Mouse (Mus musculus): ENCODE results near the gene Nkx2-4. TPM values are rescaled to one million over a fixed set of nuclear protein-coding genes. Genes with fewer than 3 reads are reported as not detected.

Gene Nkx2-4
- polyA plus RNA-seq, 1 experiment: not detected

DNA sequence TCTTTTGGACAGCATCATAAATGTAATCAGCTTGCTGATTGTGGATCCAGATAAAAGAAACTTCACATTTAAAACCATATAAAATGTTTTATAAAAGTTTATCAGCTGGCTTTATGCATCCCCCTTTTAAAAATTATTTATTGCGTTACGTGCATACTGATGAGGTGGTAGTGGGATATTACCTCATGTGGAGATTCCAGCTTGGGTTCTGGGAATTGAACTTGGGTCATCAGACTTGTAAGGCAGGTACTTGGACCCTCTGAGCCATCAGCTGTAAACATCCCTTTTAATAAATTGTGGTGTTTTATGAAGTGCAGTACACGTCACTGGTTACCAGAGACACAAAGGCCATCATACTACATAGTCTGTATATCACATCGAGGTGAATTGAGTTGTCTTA lies 10.8 kb downstream of the Nkx2-4 start:
- 75% methylated on average over 4 of the region's 4 CpGs for WGBS
- Histone ChIP-seq H3K27ac (ENCODE audit: insufficient read depth, low read depth, low read length) (no peak overlapping the region), H3K4me1 (ENCODE audit: control insufficient read depth, insufficient read depth, low read length) (no peaks in the 10 kb centered on the region), H3K4me3 (ENCODE audit: insufficient read depth, low read depth, low read length) (no peak overlapping the region)
- TF ChIP-seq CTCF (IDR thresholded peaks at IDR 0.05; ENCODE audit: insufficient read depth, low read depth, low read length) (no peak), POLR2A (IDR thresholded peaks at IDR 0.05; ENCODE audit: insufficient read depth, low read depth, low read length) (no peak)

DNA sequence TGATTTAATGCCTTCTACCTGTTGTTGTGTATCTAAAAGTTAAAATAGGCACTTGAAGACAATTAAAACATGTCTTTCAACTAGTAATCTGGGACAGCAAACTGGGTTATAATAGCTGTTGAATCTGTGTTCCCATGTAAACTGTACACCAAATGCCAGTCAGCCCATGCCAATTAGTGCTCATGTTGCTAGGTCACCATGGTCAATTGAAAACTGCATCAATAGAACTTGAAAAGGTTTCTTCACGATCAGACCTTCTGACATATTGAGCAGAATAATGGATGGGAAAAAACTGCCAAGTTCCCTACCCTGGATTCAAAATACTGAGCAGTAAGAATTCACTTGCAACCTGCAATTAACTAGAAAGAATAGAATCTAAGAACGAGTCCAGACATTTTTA lies 11.3 kb downstream of the Nkx2-4 start:
- no peak overlapping the region for H3K27ac ChIP-seq (ENCODE audit: insufficient read depth, low read depth, low read length)
- TF ChIP-seq CTCF (IDR thresholded peaks at IDR 0.05; ENCODE audit: insufficient read depth, low read depth, low read length): no peak
- no peak for TF ChIP-seq POLR2A (IDR thresholded peaks at IDR 0.05; ENCODE audit: insufficient read depth, low read depth, low read length)
- no peaks in the 10 kb centered on the region for H3K4me1 ChIP-seq (ENCODE audit: control insufficient read depth, insufficient read depth, low read length)
- 37% methylated on average over 2 of the region's 2 CpGs for WGBS
- no peak overlapping the region for H3K4me3 ChIP-seq (ENCODE audit: insufficient read depth, low read depth, low read length)

DNA sequence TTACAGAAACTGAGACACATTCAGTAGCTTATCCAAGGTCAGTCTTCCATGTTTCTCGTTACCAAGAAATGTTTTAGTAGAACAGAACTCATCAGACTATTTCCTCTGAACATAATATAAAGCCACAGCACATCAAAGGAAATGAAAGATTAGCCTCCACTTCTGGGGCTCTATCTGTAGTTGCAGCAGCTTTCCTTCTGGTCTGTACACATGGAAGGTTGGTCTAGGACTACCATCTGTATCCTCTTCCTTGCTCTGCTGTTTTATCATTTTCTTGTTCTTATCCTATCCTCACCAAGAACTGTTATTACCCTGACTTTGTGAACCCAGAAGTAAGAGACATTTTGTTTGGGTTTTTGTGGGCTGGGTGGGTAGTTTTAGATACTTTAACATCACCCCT lies 14.9 kb downstream of the Nkx2-4 start:
- TF ChIP-seq CTCF (IDR thresholded peaks at IDR 0.05; ENCODE audit: insufficient read depth, low read depth, low read length): no peak
- TF ChIP-seq POLR2A (IDR thresholded peaks at IDR 0.05; ENCODE audit: insufficient read depth, low read depth, low read length): no peak
- Histone ChIP-seq H3K4me3 (ENCODE audit: insufficient read depth, low read depth, low read length) (no peak overlapping the region), H3K27ac (ENCODE audit: insufficient read depth, low read depth, low read length) (no peak overlapping the region), H3K4me1 (ENCODE audit: control insufficient read depth, insufficient read depth, low read length) (no peaks in the 10 kb centered on the region)
- 83% methylated on average over 1 of the region's 1 CpGs for WGBS

DNA sequence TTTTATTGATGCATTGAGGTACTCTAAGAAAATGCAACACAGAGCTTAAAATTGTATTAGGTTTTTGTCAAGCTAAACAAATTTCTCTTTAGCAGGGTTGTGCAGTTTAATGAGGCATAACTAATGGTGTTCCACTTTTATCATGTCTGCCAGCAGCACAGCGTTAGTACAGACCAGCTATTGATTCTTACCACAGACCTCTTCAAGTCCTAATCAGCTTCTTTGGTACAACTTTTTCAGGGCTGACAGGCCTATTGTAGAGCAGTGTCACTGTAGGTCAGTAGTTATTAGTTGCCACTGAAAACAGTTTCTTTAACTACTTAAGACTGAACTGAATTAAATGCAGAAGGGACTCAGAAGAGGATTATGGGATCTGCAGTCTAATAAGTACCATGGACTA lies 16.2 kb downstream of the Nkx2-4 start:
- no peak for TF ChIP-seq POLR2A (IDR thresholded peaks at IDR 0.05; ENCODE audit: insufficient read depth, low read depth, low read length)
- no peak for TF ChIP-seq CTCF (IDR thresholded peaks at IDR 0.05; ENCODE audit: insufficient read depth, low read depth, low read length)
- no peak overlapping the region for H3K27ac ChIP-seq (ENCODE audit: insufficient read depth, low read depth, low read length)
- H3K4me3 ChIP-seq (ENCODE audit: insufficient read depth, low read depth, low read length): no peak overlapping the region
- H3K4me1 ChIP-seq (ENCODE audit: control insufficient read depth, insufficient read depth, low read length): no peaks in the 10 kb centered on the region
- 30% methylated on average over 1 of the region's 1 CpGs for WGBS

DNA sequence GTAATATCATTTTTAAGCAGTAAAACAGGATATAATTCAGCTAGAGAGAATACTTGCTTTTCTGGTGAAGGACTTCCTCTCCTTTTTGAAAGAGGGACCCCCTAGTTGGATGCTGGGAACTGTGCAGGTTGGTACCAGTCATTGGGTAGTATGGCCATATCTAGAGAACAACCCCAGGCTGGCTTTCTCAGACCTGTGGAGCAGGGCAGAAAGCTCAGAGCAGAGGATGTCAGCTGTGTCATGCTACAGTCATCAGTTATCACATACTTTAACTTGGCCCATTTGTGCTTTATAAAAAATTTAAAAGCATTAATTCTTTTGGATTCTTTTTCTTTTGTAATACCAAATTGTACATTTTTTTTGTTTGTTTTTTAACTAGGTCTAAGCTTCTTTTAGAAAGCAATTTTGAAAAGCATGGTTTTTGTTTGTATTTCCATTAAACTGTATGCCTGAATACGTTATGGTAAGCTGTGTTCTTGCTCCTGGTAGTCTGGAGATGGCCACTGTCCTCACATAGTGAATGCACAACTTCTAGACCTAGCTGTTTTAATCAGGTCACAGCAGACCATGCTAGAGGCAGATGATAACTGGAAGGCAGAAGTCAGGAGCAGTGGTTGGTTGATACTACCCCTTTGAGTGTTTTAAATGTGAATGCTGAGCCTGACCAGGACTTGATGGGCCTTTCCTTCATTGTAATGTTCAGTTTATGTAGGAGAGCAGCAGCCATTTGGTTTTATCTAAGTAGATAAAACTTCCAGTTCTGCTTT lies 17.6 kb downstream of the Nkx2-4 start:
- Histone ChIP-seq H3K4me3 (ENCODE audit: insufficient read depth, low read depth, low read length) (no peak overlapping the region), H3K4me1 (ENCODE audit: control insufficient read depth, insufficient read depth, low read length) (no peaks in the 10 kb centered on the region), H3K27ac (ENCODE audit: insufficient read depth, low read depth, low read length) (no peak overlapping the region)
- TF ChIP-seq POLR2A (IDR thresholded peaks at IDR 0.05; ENCODE audit: insufficient read depth, low read depth, low read length) (no peak), CTCF (IDR thresholded peaks at IDR 0.05; ENCODE audit: insufficient read depth, low read depth, low read length) (no peak)
- 98% methylated on average over 1 of the region's 1 CpGs for WGBS

DNA sequence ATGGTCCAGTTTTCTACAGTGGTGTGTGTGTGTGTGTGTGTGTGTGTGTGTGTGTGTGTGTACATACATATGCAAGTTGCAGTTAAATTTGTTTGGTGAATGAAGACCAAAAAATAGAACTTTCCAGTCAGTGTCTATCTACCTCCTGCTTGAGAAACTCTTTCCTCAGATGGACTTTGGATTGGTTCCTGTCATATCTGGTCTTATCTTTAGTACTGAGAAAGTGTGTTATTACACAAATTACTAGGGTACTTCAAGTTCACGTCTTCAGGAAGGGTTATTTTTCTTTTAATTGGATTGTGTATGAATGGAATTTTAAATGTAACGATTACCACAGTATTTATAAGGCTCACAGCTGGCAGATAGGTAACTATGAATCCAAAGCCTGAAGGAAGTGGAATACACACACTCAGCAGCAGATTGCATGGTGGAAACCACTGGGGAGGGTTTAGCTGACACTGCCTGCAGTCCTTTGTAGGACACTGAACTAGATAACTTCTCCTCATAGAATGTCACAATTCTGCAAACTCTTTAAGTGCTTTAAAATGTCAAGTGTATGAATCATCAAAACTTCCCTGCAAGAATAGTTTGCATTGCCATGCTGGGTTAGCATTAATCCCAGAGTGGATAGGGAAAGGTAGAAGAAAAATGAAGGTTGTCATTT lies 31.9 kb downstream of the Nkx2-4 start:
- Histone ChIP-seq H3K4me1 (ENCODE audit: control insufficient read depth, insufficient read depth, low read length) (no peaks in the 10 kb centered on the region), H3K27ac (ENCODE audit: insufficient read depth, low read depth, low read length) (no peak overlapping the region), H3K4me3 (ENCODE audit: insufficient read depth, low read depth, low read length) (no peak overlapping the region)
- TF ChIP-seq POLR2A (IDR thresholded peaks at IDR 0.05; ENCODE audit: insufficient read depth, low read depth, low read length): no peak
- TF ChIP-seq CTCF (IDR thresholded peaks at IDR 0.05; ENCODE audit: insufficient read depth, low read depth, low read length): no peak
- 69% methylated on average over 2 of the region's 2 CpGs for WGBS

DNA sequence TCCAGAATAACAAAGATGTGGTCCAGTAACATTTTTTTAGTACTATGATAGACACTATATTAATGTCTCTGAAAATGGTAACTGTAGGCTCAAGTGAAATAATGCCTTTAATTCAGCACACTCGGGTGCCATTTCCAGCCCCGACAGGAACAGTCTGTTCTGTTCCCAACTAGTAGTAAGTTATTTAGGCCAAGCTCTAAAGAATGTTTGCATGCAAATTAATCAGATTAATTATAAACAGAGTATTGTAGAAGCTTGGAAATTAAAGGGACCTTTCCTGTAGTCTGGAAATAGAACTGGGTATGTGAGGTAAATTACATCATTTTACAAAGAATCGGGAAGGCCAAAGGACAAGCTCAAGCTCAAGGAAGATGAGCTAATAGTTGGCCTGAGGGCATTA lies 38.2 kb downstream of the Nkx2-4 start:
- no peak overlapping the region for H3K4me3 ChIP-seq (ENCODE audit: insufficient read depth, low read depth, low read length)
- H3K27ac ChIP-seq (ENCODE audit: insufficient read depth, low read depth, low read length): no peak overlapping the region
- no peak for TF ChIP-seq POLR2A (IDR thresholded peaks at IDR 0.05; ENCODE audit: insufficient read depth, low read depth, low read length)
- 46% methylated on average over 3 of the region's 3 CpGs for WGBS
- no peaks in the 10 kb centered on the region for H3K4me1 ChIP-seq (ENCODE audit: control insufficient read depth, insufficient read depth, low read length)

DNA sequence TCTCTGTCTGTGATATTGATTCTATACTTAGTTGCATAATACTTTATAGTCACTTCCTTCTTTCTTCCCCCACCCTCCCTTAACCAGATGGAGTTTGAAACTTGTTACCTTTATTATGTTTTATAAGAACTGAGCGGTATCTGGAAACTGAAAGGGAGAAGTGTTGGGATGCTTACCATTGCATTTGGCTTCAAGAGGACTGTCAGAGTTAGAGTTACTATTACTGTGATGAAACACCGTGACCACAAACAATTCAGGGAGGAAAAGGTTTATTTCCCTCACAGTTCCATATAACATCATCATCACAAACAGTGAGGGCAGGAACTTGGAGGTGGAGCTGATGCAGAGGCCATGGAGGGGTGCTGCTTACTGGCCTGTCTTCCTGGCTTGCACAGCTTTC lies 49.4 kb downstream of the Nkx2-4 start:
- Histone ChIP-seq H3K27ac (ENCODE audit: insufficient read depth, low read depth, low read length) (no peak overlapping the region), H3K4me3 (ENCODE audit: insufficient read depth, low read depth, low read length) (no peak overlapping the region), H3K4me1 (ENCODE audit: control insufficient read depth, insufficient read depth, low read length) (no peaks in the 10 kb centered on the region)
- no peak for TF ChIP-seq POLR2A (IDR thresholded peaks at IDR 0.05; ENCODE audit: insufficient read depth, low read depth, low read length)
- TF ChIP-seq CTCF (IDR thresholded peaks at IDR 0.05; ENCODE audit: insufficient read depth, low read depth, low read length): no peak
- 94% methylated on average over 2 of the region's 2 CpGs for WGBS

Other genes starting within 250 kb of the Nkx2-4 start
- not detected in 2 replicates for gene Kiz, start 229.6 kb downstream of the Nkx2-4 start, polyA plus RNA-seq (2012; ENCODE audit: insufficient read depth, insufficient read length, low replicate concordance, missing spikeins)
- not detected in 2 replicates for gene Xrn2, start 72.4 kb downstream of the Nkx2-4 start, polyA plus RNA-seq (2012; ENCODE audit: insufficient read depth, insufficient read length, low replicate concordance, missing spikeins)
- not detected in 2 replicates for gene Nkx2-2, start 108.8 kb upstream of the Nkx2-4 start, polyA plus RNA-seq (2012; ENCODE audit: insufficient read depth, insufficient read length, low replicate concordance, missing spikeins)